Mouse (Mus musculus) macrophage (primary cell): ENCODE results near the gene Lrmda. TPM values are rescaled to one million over a fixed set of nuclear protein-coding genes. Genes with fewer than 3 reads are reported as not detected.

Experiments
- H3K27ac ChIP-seq: fragments of 350-480 bp; formaldehyde crosslinking; 2 replicates; pipeline ENCODE4 v1.9.0; 2021
- H3K36me3 ChIP-seq: fragments of 350-480 bp; formaldehyde crosslinking; 2 replicates; pipeline ENCODE4 v1.9.0; 2021; ENCODE audit errors: inconsistent target
- H3K4me3 ChIP-seq: fragments of 350-480 bp; formaldehyde crosslinking; 2 replicates; pipeline ENCODE4 v1.9.0; 2021; ENCODE audit errors: inconsistent target
- H3K79me2 ChIP-seq: fragments of 350-480 bp; formaldehyde crosslinking; 2 replicates; pipeline ENCODE4 v1.9.0; 2021; ENCODE audit errors: inconsistent target
- WGBS: methylation state at CpG from one replicate; pipeline ENCODE4 v1.1.7; 2026; ENCODE audit warnings: inconsistent platforms; ENCODE audit not compliant: missing documents; 5-methylcytosine and 5-hydroxymethylcytosine counted together
- polyA plus RNA-seq: library from polyadenylated mRNA; stranded (reverse); fragments of 250-400 nt; gene quantifications from 3 replicates; pipeline ENCODE4 v1.2.4, GENCODE M21; 2018; ENCODE audit warnings: inconsistent platforms

The Lrmda gene
- polyA plus RNA-seq, 1 experiment from 2014 or later: 18.1 TPM

DNA sequence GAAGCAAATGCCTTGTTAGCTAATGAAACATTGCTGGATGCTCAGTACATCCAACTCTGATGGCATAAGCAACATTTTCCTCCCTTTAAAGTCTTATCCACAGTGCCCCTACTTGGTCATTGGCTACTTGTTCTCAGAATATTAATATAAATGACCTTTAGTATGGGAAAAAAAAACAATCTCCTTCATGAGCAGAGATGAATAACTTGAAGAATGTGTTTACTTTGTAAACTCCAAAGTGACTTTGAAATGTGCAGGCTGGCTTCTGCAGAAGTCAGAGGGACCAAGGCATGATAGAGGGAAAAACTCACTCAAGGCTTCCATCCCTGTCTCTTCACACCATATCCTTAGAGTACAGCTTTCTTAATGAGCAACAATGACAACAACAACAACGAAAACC is 202.5 kb downstream of the Lrmda start:
- 89% methylated on average over 1 of the region's 1 CpGs for WGBS
- H3K27ac ChIP-seq: no peak overlapping the region
- H3K79me2 ChIP-seq: no peaks in the 10 kb centered on the region
- H3K36me3 ChIP-seq: no peaks in the 10 kb centered on the region
- H3K4me3 ChIP-seq: no peak overlapping the region

DNA sequence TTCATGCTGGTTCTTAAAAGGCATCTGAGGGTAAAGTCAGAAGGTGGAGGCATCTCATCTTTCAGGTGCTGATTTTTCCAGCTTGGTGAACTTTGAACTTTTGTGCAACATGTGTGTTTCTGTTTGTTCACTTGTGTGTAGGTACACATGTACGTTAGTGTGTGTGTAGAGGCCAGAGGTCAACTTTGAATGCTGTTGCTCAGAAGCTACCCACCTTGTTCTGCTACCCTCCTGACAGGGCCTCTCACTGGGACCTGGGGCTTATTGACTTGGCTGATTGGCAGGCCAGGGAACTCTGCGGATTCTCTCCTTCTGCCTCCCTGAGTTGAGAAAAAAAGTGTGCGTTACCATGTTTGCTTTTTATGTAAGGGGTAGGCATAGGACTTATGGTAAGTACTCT is 203.1 kb downstream of the Lrmda start:
- 97% methylated on average over 3 of the region's 3 CpGs for WGBS
- Histone ChIP-seq H3K27ac (no peak overlapping the region), H3K4me3 (no peak overlapping the region), H3K36me3 (no peaks in the 10 kb centered on the region), H3K79me2 (no peaks in the 10 kb centered on the region)

DNA sequence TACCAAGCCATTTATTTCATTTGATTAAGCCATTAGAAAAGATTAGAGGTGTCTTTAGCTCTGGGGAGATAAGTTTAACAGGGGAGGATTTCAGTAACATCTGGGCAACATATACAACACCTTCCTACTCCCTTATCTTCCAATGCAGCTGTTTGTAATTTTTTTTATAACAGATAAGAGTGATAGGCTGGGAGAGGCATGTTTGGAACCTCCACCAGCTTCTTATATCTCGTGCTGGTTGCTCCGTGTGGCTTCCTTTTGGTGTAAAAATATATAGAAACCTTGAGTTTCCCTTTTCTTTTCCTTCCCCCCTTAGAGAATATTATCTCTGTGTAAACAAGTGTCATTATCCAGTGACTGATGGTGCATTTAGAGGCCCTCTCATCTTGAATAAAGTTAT is 206.7 kb downstream of the Lrmda start:
- no peak overlapping the region for H3K4me3 ChIP-seq
- WGBS: 40% methylated on average over 2 of the region's 2 CpGs
- no peaks in the 10 kb centered on the region for H3K79me2 ChIP-seq
- no peak overlapping the region for H3K27ac ChIP-seq
- no peaks in the 10 kb centered on the region for H3K36me3 ChIP-seq

DNA sequence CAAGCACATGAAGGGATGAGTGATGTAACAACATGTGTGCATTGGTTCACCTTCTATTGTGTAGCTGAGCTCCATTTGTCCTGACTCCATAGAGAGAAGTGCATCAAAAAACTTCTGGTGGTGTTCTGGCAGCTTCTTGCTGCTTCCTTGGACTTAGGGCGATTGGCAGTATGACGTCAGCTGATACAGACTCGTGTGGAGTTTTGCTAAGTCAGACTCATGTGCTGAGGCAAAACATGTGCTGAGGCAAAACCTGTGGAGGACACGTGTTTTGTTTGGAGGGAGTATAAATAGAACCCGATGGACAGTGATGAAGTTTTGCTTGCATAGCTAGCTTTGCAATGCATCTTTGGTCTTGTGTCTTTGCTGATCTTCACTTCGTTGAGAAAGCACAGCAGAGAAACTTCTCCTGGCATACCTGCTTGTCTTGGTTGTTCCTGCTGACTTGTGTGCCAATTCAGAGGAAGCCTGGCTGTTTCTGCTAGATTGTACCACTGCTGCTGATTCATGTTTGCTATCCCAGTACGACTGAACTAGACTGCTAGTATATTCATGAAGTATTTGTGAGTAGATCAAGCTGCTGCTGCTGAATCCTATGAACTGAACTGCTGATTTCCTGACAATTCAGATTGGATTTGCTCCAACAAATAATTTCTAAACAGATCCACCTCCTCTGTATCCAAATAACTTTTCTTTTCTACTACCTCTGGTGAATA is 208.9 kb downstream of the Lrmda start:
- no peaks in the 10 kb centered on the region for H3K36me3 ChIP-seq
- no peak overlapping the region for H3K4me3 ChIP-seq
- no peak overlapping the region for H3K27ac ChIP-seq
- WGBS: 80% methylated on average over 7 of the region's 7 CpGs
- no peaks in the 10 kb centered on the region for H3K79me2 ChIP-seq

DNA sequence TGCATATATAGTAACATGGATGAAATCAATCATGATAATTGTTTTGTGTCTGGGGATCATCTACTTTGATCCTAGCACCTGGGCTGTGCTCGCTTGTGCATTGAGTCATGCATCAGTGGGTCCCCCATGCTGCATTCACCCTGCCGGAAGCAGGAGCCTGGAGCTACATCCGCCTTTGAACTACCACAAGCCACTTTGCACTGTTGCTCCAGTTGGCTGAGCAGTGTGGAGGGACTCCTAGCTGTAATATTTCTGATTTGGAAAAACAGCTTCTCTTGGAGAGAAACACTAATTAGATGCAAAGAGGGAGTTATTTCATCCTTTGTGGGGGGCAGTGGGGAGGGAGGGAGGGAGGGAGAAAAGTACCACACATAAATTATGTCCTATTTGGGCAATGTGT is 220.8 kb downstream of the Lrmda start:
- H3K79me2 ChIP-seq: no peaks in the 10 kb centered on the region
- 100% methylated on average over 3 of the region's 3 CpGs for WGBS
- no peaks in the 10 kb centered on the region for H3K36me3 ChIP-seq
- no peak overlapping the region for H3K4me3 ChIP-seq
- H3K27ac ChIP-seq: no peak overlapping the region

DNA sequence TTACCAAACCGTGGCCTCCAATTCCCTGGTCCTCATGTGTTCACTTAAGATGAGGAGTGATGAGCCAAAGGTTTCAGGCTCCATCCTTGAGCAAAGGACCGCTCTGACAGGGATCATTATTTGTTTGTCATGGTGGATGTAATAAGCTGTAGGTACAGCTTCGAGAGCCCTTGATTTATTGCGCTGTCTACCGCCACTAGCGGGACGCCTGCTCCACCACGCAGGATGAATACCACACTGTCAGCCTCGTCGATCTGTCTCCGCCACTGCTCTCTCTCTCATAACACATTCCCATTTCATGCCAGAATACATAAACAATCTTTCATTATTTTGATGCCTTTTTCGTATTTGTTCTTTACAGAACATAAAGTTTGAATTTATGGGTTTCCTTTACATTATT is 235.9 kb downstream of the Lrmda start:
- Histone ChIP-seq H3K27ac (no peak overlapping the region), H3K4me3 (no peak overlapping the region), H3K79me2 (no peaks in the 10 kb centered on the region), H3K36me3 (no peaks in the 10 kb centered on the region)
- WGBS: 94% methylated on average over 9 of the region's 12 CpGs

DNA sequence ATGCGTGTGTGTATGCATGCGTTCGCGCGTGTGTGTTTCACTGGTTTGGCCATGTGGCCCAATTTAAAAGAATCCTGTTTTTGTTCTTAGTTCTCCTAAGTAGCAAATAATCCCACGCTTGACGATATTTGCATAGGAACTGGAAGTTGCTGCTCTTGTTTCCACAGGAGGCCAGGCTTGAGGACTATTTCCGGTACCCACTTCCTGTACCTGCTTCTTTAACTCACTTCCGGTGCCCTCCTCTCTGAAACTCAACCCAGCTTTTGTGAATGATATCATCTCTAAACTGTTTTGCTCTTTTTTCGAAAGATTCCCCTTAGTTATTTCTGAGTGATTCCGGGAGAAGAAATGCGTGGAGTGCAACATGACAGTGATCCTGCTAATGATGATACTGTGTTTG is 236.8 kb downstream of the Lrmda start:
- no peak overlapping the region for H3K4me3 ChIP-seq
- no peaks in the 10 kb centered on the region for H3K36me3 ChIP-seq
- WGBS: 57% methylated on average over 7 of the region's 12 CpGs
- H3K27ac ChIP-seq: no peak overlapping the region
- H3K79me2 ChIP-seq: no peaks in the 10 kb centered on the region

DNA sequence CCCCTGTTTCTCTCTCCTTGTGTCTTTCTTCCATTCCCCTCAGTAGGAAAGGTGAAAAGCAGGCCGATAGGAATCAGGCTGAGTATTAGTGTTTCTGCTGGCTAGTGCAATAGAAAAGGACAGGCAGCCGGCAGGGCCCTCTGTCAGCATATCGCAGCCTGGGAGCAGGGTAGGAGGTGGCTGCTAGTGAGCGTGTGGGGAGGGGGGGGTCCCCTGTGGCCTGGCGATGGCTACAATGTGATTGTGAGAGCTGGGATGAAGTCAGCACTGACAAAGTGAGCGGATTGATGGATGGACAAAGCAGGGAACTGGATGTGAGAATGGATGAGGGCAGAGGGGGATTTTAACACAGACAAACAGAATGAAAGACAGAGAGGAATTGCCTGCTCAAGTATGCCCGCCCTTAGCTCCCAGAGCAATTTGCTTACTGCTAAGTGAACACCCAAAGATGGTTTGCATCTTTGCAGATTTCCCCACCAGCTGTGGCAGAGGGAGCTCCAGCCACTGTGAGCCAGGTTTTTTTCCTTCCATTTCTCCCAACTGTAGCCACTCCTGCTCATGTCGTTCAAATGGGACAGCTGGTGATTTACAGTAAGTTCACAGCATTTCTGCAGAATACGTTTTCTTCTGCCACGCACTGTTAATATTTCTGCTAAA is 240.0 kb downstream of the Lrmda start:
- no peak overlapping the region for H3K4me3 ChIP-seq
- H3K27ac ChIP-seq: no peak overlapping the region
- H3K79me2 ChIP-seq: no peaks in the 10 kb centered on the region
- no peaks in the 10 kb centered on the region for H3K36me3 ChIP-seq
- 71% methylated on average over 10 of the region's 10 CpGs for WGBS

DNA sequence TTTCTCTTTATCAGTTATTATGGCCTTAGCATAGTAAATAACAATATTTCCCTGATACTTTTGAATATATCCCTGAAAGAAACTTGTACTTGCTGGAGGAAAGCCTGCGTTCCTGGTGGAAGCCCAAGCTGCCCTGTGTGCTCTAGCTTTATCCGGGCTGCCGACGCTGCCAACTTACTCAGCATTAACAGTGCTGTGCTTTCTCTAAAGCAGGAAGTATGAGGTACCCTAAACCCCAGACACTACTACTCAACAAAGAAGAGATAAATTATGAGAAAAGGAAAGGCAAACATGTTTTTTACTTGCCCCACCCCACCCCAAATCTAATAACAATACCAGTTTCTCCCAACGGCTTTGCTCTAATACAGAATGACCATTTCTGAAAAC is 240.5 kb downstream of the Lrmda start:
- H3K27ac ChIP-seq: no peak overlapping the region
- no peaks in the 10 kb centered on the region for H3K36me3 ChIP-seq
- no peak overlapping the region for H3K4me3 ChIP-seq
- WGBS: 34% methylated on average over 5 of the region's 5 CpGs
- no peaks in the 10 kb centered on the region for H3K79me2 ChIP-seq

DNA sequence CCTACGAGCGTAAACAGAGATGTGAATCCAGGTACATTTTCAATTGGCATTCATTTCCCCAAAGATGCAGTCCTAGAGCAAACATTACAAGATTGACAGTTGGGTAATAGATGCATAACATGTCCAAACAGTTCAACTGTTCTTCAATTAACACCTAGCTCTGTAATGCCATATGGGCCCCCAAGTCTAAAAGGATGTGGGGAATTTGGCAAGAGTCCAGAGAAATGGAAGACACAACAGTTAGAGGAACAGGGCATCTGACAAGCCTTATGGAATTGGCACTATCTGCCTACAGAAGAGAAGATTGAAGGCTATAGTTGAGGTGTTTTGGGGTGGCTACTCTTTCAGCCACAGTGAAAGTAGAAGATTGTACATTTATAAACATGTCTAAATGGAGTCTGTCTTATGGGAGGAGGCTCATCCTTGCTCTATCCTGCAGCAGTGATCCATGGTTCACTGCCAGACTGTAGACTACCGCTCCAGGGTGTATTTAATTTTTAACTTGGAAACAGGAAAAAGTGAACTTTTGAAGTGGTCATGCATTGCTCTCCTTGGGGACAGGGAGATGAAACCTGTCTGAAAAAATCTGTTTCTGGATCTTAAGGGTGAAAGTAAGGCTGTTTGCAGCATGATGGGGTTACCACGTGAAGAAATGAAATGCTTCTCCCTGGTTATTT is 245.9 kb downstream of the Lrmda start:
- Histone ChIP-seq H3K27ac (no peak overlapping the region), H3K4me3 (no peak overlapping the region), H3K36me3 (no peaks in the 10 kb centered on the region), H3K79me2 (no peaks in the 10 kb centered on the region)
- 93% methylated on average over 4 of the region's 4 CpGs for WGBS

DNA sequence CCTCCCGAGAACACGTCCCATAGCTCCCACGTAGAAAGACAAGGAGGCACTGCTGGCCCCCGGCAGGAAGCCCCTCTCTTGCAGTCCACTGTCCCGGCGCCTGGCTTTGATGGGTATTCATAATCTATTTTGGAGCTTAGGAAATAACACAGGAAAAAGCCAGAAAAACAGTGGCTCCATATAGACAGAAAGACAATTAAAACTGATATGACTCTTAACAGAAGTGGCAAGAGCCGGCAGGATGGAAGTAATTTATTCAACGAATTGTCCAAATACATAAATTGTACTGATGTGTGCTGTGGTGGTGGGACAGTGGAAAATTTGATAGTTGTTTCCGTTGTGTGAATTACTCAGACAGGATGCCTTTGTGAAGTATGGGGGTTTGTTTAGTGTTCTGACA is 250.3 kb downstream of the Lrmda start:
- Histone ChIP-seq H3K36me3 (no peaks in the 10 kb centered on the region), H3K4me3 (no peak overlapping the region), H3K79me2 (no peaks in the 10 kb centered on the region), H3K27ac (no peak overlapping the region)
- 94% methylated on average over 9 of the region's 9 CpGs for WGBS

DNA sequence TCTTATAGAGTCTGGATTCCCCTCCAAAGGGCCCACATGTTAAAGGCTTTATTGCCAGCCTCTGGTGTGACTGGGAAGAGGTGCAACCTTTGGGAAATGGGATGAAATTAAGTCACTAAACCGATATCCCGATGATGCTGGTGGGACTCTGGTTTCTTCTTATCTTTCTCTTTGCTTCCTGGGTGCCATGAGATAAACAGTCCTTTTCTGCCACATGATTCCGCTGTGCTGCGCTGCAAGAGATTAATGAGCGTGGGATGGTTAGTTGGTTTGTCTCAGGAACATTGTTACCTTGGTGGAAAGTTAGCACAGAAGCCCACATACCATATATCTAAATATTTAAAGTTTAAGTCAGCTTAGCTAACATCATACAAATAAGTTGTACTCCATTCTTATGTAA is 258.5 kb downstream of the Lrmda start:
- Histone ChIP-seq H3K4me3 (no peak overlapping the region), H3K27ac (no peak overlapping the region), H3K36me3 (no peaks in the 10 kb centered on the region), H3K79me2 (no peaks in the 10 kb centered on the region)
- WGBS: 99% methylated on average over 5 of the region's 5 CpGs

DNA sequence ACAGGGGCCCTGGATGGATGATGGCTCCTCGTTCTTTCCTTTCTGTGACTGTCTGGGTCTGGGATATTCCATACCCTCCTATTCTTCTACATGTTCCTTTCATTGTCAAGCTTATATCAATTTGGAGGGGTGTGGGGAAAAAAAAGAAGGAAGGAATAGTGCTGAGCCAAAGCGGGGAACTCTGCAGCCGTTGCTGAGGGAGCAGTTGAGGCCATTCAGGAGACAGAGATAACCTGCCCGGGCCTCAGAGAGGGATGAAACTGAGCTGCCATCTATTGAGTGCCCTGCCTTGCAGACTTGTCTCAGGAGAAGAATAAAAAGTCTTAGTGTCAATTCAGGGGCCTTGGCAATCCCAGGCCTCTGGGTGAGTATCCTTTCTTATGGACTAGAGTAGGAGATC is 260.1 kb downstream of the Lrmda start:
- H3K27ac ChIP-seq: no peak overlapping the region
- no peaks in the 10 kb centered on the region for H3K79me2 ChIP-seq
- WGBS: 98% methylated on average over 4 of the region's 4 CpGs
- H3K4me3 ChIP-seq: no peak overlapping the region
- H3K36me3 ChIP-seq: no peaks in the 10 kb centered on the region

DNA sequence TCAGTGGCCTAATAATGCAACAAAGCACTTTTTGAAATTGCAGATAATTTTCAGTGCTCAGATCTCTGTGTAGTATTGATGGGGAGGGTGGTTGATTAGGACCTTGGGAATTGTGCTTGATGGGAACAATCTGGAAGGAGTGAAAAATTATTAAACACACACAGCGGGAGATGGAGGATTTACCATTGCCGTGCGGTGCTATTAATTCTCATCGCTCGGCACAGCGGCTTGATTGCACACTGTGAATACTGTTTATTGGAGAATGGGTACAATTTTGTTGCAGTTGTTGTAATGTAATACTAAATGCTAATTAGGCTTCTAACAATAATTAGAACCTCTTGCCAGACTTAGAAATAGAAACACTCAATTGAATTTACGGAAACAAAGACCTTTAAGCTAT is 262.1 kb downstream of the Lrmda start:
- no peaks in the 10 kb centered on the region for H3K79me2 ChIP-seq
- no peak overlapping the region for H3K4me3 ChIP-seq
- no peaks in the 10 kb centered on the region for H3K36me3 ChIP-seq
- H3K27ac ChIP-seq: no peak overlapping the region
- WGBS: 95% methylated on average over 7 of the region's 7 CpGs

DNA sequence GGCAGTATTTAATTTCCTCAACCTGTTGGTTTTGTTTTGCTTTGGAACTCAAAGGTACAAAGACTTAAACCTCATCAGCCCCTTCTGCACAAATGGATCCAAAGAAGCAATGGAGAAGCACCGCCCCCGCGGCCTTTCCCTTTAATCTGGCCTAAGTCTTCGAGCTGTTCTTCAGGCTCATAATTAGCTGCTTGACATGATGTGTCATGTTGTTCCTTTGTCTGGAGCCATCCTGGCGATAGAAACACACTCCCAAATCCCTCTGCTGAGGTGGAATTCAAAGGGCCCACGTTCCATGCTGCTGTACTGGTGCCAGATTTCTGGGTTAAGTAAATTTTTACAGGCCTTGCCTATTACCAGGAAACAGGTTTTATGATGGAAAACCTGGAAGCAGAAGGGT is 263.3 kb downstream of the Lrmda start:
- H3K4me3 ChIP-seq: no peak overlapping the region
- no peak overlapping the region for H3K27ac ChIP-seq
- WGBS: 89% methylated on average over 6 of the region's 6 CpGs
- H3K79me2 ChIP-seq: no peaks in the 10 kb centered on the region
- H3K36me3 ChIP-seq: no peaks in the 10 kb centered on the region
